Mouse (Mus musculus) right cerebral cortex, postnatal 25 days (tissue): ENCODE measurements around the gene Dcbld2.

Experiments used
- DNase-seq: peaks from one replicate; pipeline ENCODE4 v3.0.0; 2022

Gene Dcbld2

DNA sequence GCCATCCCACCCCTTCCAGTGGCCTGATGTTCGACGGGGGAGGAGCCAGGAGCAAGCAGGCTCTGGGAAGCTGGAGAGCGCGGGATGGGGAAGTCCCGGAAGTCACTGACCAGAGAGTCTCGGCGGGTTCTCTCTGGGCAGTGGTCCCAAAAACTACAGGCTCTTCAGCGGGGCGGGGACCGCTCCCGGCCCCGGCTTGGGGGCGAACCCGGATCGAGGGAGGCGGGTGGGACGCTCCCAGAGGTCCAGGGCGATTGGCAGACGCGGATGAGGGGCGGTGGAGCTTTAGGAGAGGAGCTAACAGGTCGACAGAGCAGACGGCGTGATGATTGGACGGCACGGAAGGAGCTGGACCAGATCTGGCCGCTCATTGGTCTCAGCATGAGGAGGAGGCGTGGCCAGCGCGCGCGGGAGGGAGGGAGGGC lies at the start of gene Dcbld2:
Gene Dcbld2 (plus strand): TSS at position 382 of the 425 bp plus-strand sequence.
- peak; percentile 95 for DNase-seq

- no peak for DNase-seq
Observed at GRCm38 (mm10) chr16:58377170-58377569, 31.1 kb upstream of the Dcbld2 start.

DNA sequence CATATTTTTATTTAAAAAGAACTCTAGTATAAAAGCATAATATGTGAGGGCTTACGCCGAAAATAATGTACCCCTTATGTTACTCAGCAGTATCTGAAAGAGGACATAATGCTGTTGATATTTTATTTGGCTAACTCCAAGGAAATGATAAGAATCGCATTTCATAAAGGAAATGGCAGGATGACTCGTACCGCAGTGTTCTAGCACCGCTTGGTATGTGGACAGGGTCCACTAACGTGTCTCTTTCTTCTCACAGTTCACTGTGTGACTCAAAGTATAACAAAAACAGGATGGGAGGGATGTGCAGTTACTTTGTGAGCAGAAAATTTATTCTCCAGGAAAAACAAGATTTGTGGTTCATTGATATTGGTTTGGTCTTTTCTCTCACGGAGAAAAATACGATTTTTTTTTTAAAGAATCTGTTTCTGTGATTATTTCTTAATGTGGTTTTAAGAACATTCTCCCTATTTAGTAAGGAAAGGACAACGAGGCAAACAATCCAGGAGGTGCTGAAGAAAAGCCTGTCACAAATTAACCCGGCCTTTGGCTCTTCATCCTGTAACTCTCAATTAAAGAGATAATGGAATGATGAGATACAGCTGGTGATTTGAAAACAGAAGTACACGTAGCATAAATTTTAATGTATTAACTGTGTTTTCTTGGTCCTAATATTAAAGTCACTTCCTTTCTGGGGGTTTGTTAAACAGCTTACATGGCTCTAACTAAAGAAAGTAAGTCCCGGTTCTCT lies 30.3 kb upstream of the Dcbld2 start:
- no peak for DNase-seq

DNA sequence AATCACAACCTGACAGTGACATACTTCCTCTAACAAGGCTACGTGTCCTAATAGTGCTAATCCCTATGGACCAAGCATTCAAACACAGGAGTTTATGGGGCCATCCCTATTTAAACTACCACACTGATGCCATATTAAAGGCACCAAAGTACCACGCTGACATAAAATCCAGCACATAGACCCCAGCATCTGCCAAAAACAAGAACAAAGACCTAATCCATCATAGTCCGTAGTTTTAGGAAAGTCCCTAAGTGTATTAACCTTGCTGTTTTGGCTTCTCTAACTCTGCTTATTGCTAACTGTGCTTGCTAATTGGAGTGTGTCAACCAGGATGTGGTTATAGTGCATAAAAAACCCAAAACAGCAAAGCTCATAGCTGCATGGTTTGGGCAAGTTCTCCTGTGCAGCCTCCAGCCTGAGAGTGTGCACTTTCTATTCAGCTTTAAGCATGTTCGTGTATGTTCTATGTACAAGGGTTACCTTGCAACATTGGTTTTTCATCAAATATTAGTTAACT lies 21.9 kb upstream of the Dcbld2 start:
- no peak for DNase-seq

DNA sequence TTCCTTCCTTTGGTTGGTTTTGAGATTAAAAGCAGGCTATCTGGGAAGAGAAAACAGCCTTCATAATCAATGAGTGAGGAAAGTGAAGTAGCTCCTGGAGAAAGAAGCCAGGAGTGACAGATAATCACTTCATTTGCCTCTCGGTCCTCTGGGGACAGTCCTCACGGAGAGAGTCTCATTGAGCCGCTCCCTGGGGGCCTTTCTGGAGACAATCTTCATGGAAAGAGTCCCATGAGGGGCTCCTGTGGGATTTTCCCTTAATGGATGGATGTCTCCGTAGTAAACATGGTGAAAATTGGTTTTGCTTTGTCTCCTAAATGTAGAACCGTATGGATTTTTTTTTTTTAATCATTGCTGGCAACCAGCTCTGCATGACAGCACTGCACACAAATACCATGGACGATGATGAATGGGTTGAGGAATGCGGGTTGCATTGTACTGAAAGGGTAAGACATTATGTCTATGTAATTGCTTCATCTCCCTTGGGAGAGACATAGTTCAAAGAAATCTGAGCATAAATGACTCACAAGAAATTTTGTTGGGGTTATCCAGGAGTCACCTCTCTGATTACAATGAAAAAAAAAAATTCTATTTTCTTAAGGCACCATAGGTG lies 19.0 kb upstream of the Dcbld2 start:
- DNase-seq, result no peak

DNA sequence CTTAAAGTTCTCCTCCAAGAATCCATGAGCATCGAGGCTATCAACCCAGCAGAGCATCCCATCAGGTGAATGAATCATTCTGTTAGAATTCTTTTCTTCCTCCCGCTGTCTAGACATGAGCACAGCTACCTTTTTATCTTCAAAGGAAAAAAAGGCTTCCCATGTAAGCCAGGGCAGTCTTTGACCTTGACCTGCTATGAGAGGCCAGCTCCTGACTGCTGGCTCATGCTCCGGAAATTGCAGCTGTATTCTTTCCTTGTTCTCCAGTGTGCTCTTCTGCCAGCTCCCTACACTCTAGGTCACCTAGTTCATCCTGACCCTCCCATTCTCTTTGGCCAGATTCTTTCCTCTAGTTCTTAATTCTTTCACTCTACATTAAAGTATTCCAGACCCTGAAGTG lies 15.2 kb upstream of the Dcbld2 start:
- no peak for DNase-seq

GRCm38 (mm10) chr16:58394156-58394555 lies 14.1 kb upstream of the Dcbld2 start:
- no peak for DNase-seq

GRCm38 (mm10) chr16:58398604-58399003 lies 9.6 kb upstream of the Dcbld2 start:
- DNase-seq, result no peak

DNA sequence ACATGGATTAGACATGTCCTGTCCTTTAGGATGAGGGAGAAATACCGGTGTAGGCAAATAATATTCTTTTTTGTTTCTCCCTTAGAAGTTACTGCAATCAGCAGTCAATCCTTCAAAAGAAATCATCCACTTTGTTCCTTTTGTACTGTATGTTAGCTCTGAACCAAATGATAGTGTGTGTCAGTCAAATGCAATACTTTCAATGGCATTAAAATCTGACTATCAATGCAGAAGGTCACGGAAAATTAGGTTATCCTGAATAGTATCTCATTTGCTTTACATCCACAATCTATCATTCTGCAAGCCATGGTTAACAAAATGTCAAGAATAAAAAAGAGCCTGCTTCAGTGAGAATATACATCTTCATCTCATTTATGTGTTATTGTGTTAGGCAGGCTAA lies 7.2 kb upstream of the Dcbld2 start:
- DNase-seq, result no peak

DNA sequence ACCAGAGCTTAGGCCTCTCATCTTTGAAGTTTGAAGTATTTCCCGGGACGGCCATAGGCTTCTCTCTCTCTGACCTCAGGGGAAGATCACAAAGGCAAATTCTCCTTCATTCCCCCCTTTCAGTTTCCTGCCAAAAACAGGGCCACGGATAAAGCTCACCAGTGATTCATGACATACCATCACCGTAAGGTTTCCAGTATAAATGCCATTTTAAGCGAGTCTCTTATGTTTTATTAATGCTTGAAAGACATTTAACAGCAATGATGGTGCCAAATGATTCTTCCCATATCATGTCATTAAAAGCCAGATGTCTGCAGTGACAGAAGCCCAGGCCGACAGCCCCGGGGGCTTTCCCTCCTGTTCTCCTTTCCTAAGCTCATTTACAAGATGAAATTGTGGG lies 3.6 kb upstream of the Dcbld2 start:
- no peak for DNase-seq

GRCm38 (mm10) chr16:58405271-58405670 lies 3.0 kb upstream of the Dcbld2 start:
- no peak for DNase-seq

- peak; percentile 46 for DNase-seq
Observed at GRCm38 (mm10) chr16:58408487-58409281, 441 bp downstream of the Dcbld2 start.

- no peak for DNase-seq
Observed at GRCm38 (mm10) chr16:58409825-58410224, 1.6 kb downstream of the Dcbld2 start.

GRCm38 (mm10) chr16:58414801-58415200 lies 6.6 kb downstream of the Dcbld2 start:
- DNase-seq, result no peak

DNA sequence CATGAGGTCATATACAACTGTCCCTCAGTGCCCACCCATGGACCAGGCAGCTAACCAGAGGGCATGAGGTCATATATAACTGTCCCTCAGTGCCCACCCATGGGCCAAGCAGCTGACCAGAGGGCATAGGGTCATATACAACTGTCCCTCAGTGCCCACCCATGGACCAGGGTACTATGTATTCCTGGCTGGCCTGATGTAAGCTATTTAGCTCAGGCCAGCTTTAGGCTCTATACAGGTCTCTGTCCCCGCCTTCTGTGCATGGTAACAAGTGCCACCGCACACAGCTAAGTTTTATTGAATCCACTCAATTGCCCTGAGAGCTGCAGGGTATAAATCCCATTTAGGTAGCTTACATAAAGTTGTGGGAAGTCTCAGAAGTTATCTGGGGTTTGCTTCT lies 7.3 kb downstream of the Dcbld2 start:
- no peak for DNase-seq

GRCm38 (mm10) chr16:58421696-58422354 lies 13.6 kb downstream of the Dcbld2 start:
- peak; percentile 18 for DNase-seq

GRCm38 (mm10) chr16:58430246-58430645 lies 22.0 kb downstream of the Dcbld2 start:
- no peak for DNase-seq

GRCm38 (mm10) chr16:58432384-58432783 lies 24.1 kb downstream of the Dcbld2 start:
- no peak for DNase-seq

DNA sequence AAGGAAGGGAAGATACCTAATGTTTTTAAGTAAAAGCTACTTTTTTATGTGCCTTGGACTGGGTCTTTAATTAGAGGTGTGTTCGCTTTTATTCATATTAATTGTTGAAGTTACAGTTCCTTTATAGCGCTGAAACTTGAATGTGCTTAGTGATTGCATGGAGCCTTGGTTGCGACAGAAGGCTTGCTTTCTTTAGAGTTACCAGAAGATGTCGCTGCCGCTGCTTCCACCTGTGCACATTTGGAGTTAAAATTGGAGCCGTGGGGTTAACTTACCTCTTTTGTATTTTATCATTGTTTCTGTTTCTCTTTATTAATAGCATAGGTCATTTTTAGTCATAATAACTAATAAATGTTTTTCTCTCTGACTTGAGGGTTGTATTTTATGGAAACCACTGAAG lies 36.5 kb downstream of the Dcbld2 start:
- DNase-seq, result no peak

DNA sequence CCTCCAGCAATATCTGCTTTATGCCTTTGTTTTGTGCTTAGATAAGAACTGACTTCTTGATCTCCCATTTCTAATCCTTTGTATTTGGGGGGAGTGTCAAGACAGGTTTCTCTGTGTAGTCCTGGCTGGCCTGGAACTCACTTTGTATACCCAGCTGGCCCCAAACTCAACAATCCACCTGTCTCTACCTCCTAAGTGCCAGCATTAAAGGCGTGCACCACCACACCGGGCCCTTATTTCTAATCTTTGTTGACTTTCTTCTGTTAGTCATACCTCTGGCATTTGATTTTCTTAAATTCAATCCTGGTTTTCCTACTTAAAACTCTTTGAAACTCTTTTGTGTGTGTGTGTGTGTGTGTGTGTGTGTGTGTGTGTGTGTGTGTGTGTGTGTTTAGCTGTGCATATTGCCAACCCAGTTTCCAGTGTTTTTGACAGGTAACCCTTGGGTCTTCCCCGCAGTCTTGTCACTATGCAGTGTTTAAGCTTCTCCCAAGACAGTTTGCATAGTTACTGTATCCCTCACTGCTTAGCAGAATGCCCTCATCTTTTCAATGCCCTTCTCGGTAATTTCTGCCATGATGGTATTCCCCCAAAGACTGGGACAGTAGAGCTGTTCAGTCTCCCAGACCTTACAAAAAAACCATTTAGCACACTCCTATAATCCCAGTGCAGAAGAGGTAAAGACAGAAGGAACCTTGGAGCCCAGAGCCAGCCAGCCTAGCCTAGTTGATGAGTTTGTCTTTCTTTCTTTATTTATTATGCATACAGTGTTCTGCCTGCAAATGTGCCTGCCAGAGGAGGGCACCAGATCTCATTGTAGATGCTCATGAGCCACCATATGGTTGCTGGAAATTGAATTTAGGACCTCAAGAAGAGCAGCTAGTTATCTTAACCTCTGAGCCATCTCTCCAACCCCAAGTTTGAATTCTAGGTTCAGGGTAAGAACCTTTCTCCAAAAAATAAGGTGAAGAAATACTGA lies 38.3 kb downstream of the Dcbld2 start:
- DNase-seq, result no peak

DNA sequence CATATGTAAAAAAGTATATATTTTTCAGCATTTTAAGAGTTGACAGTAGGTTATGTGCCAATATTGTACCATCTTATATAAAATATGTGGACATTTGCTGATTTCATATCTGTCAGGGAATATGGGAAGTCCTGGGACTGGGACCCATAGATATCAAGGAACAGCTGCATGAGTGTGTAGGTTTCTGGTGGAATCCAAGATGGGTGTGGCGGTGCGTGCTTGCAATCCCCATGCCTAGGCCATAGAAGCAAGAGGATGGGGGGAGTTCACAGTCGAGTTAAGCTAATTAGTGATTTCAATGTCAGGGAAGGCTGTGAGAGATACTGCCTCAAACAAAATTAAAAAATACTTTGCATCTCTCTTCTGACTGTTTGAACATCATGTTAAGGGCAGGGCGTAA lies 40.8 kb downstream of the Dcbld2 start:
- no peak for DNase-seq

DNA sequence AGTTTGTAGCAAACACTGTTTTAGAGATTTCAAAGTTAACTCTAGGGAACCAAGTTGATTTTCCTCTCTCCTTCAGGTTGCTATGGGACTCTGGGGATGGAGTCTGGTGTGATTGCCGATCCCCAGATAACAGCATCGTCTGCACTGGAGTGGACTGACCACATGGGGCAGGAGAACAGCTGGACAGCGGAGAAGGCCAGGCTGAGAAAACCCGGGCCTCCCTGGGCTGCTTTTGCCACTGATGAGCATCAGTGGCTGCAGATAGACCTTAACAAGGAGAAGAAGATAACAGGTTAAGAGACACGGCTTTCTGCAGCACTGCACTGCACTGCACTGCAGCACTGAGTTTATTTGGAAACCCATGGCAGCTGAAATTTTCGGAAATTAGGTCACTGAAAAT lies 42.4 kb downstream of the Dcbld2 start:
- no peak for DNase-seq
